ENCODE assay signal across 18 mouse cellular contexts in genomic region chr14:76195324-76195723, GRCm38 (mm10).
DNase-seq lines count a peak whose midpoint lies in the region; ATAC-seq lines count a peak whose summit lies in the region.
"Had no signal": no experiment of that assay in that cellular context is flagged by ENCODE, and none has a peak within 500 bp of the region (broad histone marks: within the 10 kb centered on the region; RNA-seq: fewer than 3 reads in every experiment).

No protein-coding gene starts in this region.

- 0 out of 2 replicates have a peak, but pooled peaks have one; percentile 20 for ATAC-seq in frontal cortex, adult (ENCODE audit: low TSS enrichment)
- ATAC-seq in midbrain, embryonic 16.5 days, result no peak
- peak; percentile 71 for ATAC-seq in megakaryocyte, adult 5-6 weeks (ENCODE audit: poor library complexity, severe bottlenecking)
- ATAC-seq: intestine, embryonic 15.5 days had no signal

- 90% methylated on average over 10 of the region's 10 CpGs for WGBS in midbrain, embryonic 10.5 days
- 71% methylated on average over 10 of the region's 10 CpGs for WGBS in midbrain, embryonic 16.5 days

- no peaks in the 10 kb centered on the region for H3K27me3 ChIP-seq in midbrain, embryonic 10.5 days (ENCODE audit: low read depth, poor library complexity, severe bottlenecking)
- H3K27me3 ChIP-seq in midbrain, embryonic 16.5 days (ENCODE audit: control insufficient read depth, insufficient read depth, low read depth, low read length), result no peaks in the 10 kb centered on the region
- H3K27me3 ChIP-seq: embryonic facial prominence, embryonic 13.5 days; heart, embryonic 15.5 days; hindbrain, embryonic 13.5 days; intestine, embryonic 15.5 days; limb, embryonic 15.5 days had no signal

- no peak overlapping the region for H3K4me3 ChIP-seq in midbrain, embryonic 10.5 days
- no peak overlapping the region for H3K4me3 ChIP-seq in midbrain, embryonic 16.5 days (ENCODE audit: low read depth, low read length)
- H3K4me3 ChIP-seq: embryonic facial prominence, embryonic 13.5 days; heart, embryonic 15.5 days; hindbrain, embryonic 13.5 days; intestine, embryonic 15.5 days; limb, embryonic 15.5 days had no signal

- 0 out of 2 replicates have a peak overlapping the region, but pooled peaks have one; percentile 39 for H3K27ac ChIP-seq in midbrain, embryonic 10.5 days (replicated peaks)
- H3K27ac ChIP-seq in midbrain, embryonic 16.5 days (ENCODE audit: low read length), result no peak overlapping the region
- H3K27ac ChIP-seq: embryonic facial prominence, embryonic 13.5 days; heart, embryonic 15.5 days; hindbrain, embryonic 13.5 days; intestine, embryonic 15.5 days; limb, embryonic 15.5 days had no signal

- no peak for DNase-seq in frontal cortex, postnatal 14 days (ENCODE audit: low spot score in 2 of 2)
- DNase-seq in midbrain, embryonic 10.5 days (ENCODE audit: low spot score), result no peak
- DNase-seq in layer of hippocampus, adult 11-12 months (ENCODE audit: low spot score), result no peak
- DNase-seq in right cerebral cortex, adult 2 months (ENCODE audit: low spot score in 2 of 2), result no peak
- DNase-seq in gastrocnemius, adult 18-20 months (ENCODE audit: low spot score), result no peak
- DNase-seq: adrenal gland, postnatal 10 days; cerebellum, adult 9-10 months; kidney, postnatal 4 days; right cerebral cortex, adult 18-20 months; spleen, adult 18-20 months had no signal

- H3K9ac ChIP-seq in midbrain, embryonic 16.5 days (ENCODE audit: low read depth, low read length), result no peak overlapping the region
- H3K9ac ChIP-seq: embryonic facial prominence, embryonic 13.5 days; heart, embryonic 15.5 days; hindbrain, embryonic 13.5 days; intestine, embryonic 15.5 days; limb, embryonic 15.5 days had no signal

- peaks cover 11% of the 10 kb centered on the region for H3K4me1 ChIP-seq in midbrain, embryonic 10.5 days
- no peaks in the 10 kb centered on the region for H3K4me1 ChIP-seq in midbrain, embryonic 16.5 days (ENCODE audit: control insufficient read depth, insufficient read depth, low read length)
- H3K4me1 ChIP-seq: embryonic facial prominence, embryonic 13.5 days; intestine, embryonic 15.5 days; limb, embryonic 15.5 days had no signal

- H3K4me2 ChIP-seq in midbrain, embryonic 16.5 days (ENCODE audit: low read length), result no peak overlapping the region
- H3K4me2 ChIP-seq: embryonic facial prominence, embryonic 13.5 days; heart, embryonic 15.5 days; hindbrain, embryonic 13.5 days; intestine, embryonic 15.5 days; limb, embryonic 15.5 days had no signal

- H3K9me3 ChIP-seq in midbrain, embryonic 10.5 days (replicated peaks), result no peaks in the 10 kb centered on the region
- no peaks in the 10 kb centered on the region for H3K9me3 ChIP-seq in midbrain, embryonic 16.5 days (replicated peaks; ENCODE audit: control insufficient read depth, low read length, poor library complexity, severe bottlenecking)
- H3K9me3 ChIP-seq: embryonic facial prominence, embryonic 13.5 days; heart, embryonic 15.5 days; hindbrain, embryonic 13.5 days; intestine, embryonic 15.5 days; limb, embryonic 15.5 days had no signal

- H3K36me3 ChIP-seq in midbrain, embryonic 10.5 days, result no peaks in the 10 kb centered on the region
- H3K36me3 ChIP-seq in midbrain, embryonic 16.5 days (ENCODE audit: control insufficient read depth, insufficient read depth, low read length), result no peaks in the 10 kb centered on the region
- H3K36me3 ChIP-seq: embryonic facial prominence, embryonic 13.5 days; heart, embryonic 15.5 days; hindbrain, embryonic 13.5 days; intestine, embryonic 15.5 days; limb, embryonic 15.5 days had no signal
